Mouse (Mus musculus) CH12F3 (cell line): ENCODE data around the gene Tent5b.
"Not testable (repeated sequence)": the region's sequence is repeated elsewhere in the genome, so short reads cannot be mapped to it uniquely, and the experiment has no call there.

Experiments
- in situ Hi-C: fragments of 300-500 bp; cut with MboI; formaldehyde crosslinking; loops from 2 replicates; pipeline ENCODE4 v1.14.3; 2020; ENCODE audit warnings: low sequenced_read_pairs

Gene Tent5b

DNA sequence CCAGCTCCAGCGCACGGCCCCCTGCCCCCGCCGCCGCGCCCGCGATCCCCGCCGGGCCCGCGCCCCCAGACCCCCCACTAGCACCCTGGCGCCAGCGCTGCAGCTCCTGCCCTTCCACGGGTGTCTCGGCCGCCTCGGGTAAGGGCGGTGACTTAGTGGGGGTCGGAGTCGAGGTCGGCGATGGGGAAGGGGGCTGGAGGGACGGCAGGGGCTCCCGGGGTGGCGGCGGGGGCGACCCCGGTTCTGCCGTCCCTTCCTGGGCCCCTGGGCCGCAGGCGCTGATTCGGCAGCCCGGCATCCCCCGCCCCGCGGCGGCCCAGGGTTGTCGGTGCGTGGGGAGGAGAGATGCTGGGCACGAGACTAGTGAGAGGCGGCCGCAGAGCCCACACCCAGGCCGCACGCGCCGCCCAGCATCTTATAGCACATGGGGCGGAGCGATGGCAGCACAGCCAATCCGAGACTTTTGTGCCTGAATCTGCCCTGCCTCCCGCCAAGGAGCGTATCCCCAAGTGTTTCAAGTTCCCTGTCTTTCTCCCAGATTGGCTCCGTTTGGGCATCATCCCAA, 18.3 kb downstream of the Tent5b start, which contains the start of gene Trnp1:
Trnp1 (minus strand) TSS at position 391 of the 565 bp plus-strand sequence.
- in situ Hi-C loops: no loop called here

DNA sequence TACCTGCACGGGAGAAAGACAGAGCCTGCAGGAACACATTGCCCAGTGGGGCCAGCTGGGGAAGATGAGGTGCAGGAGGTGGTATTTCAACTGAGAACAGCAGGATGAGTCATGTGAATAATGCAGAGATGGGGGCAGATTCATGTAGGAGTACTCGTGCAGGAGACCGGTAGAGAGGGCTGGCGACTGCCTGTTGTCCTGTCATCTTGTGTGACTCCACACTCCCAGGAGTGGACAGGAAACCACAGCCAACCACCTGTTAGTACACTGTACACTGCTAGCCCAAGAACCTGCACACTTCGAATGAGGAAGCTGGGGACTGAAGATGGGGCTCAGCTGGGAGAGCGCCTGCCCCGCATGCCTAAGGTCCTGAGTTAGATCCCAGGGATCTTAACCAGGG, 21.6 kb downstream of the Tent5b start:
- in situ Hi-C loops: no loop called here

DNA sequence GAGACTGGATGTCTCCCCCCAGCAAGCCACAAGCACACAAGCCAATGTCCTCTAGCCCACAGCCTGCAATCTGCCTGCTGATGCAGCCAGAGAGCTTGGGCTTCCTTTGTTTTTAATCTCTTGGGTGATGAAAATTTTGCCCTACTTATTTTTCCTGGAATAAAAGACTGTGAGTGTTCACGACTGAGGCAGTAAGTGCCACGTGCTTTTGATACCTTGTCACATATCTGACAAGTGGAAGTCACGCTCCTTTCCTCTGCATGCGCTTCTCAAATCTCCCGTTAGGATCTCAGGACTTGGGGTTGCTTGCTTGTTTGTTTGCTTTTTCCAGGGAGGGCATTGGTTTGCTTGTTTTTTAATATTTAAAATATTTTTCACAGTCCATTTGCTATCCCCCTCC, 24.4 kb downstream of the Tent5b start:
- in situ Hi-C loops: no loop called here

DNA sequence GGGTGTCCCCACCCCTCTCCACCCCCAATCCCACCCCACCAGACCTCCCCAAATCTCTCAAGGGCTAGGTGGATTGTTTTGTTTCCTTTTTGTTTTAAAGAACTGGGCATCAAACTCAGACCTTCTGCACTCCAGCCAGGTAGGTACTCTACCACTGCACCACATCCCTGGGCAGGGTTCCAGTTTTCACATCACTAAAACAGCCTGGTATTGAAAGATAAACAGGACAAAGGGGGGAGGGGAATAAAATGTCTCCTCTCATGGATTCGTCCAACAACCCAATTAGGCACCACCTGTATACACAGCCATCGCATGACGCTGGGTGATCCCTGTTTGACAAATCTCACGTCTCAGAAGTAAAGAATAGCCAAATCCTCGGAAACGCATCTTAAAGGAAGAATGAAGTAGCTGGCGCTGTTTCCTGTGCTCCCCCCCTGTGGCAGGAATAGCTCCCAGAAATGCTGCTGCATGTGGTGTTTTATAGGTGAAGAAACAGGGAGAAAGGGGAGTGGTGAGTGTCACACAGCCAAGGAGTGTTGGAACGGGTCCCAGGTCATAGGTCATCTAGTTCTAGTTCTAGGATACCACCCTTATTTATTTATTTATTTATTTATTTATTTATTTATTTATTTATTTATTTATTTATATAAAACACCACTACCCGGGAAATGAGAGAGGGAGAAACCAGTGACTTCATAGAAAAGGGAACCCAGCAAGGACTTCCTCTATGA, 25.0 kb downstream of the Tent5b start:
- in situ Hi-C loops: no loop called here

DNA sequence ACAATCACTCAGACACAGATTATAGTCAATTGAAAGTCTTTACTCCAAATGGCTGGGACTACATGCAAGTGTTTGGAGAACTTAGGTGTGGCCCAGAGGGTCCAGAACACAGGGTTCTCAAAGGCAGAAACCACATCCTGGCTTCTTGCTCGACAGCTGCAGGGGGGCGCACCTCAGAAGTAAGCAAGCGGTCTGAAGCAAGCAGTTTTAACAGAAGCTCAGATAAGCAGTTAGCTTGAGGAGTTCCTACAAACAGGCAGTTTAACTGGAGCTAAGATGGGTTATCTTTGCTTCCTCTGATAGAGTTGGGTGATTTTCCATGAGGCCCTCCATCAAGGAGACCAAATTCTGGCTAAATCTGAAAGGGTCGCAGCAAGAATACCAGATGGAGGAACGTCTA, 26.6 kb downstream of the Tent5b start:
- in situ Hi-C loops: no loop called here

DNA sequence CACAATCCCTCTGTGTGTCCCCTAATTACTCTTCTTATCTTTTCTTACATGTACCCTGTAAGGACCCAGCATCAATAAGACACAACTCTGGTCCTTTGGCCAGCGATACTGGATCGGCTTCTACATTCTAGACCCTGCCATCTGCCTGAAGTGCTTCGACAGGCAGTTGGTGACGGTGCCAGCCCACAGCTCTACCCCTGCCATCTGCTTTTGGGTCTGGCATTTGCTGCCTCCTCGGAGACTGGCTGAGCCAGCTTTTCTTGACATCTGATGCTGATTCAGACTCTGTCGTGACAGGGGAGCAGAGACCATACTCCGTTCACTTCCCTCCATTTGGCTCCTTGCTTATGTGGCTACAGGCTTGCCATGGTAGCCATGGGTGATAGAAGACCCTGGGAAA, 29.1 kb downstream of the Tent5b start:
- in situ Hi-C loops: no loop called here

DNA sequence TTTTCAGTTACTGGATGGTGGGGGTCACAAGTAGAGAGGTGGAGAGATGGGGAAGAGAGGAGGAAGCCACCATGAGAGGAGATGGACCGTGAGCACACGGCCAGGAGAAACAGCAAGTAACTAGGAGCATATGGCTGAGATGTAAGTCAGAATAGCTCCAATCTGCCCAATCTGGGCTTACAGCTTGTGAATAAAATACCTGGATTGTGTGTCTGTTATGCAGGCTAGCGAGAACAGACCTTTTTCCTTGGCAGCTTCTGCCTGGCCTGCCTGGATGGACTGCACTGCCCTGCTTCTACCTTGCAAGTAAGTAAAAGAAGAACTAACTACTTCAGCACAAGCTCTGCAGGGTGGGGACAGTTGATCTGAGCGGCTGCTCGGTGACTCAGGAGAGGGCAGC, 31.1 kb downstream of the Tent5b start:
- in situ Hi-C loops: no loop called here

DNA sequence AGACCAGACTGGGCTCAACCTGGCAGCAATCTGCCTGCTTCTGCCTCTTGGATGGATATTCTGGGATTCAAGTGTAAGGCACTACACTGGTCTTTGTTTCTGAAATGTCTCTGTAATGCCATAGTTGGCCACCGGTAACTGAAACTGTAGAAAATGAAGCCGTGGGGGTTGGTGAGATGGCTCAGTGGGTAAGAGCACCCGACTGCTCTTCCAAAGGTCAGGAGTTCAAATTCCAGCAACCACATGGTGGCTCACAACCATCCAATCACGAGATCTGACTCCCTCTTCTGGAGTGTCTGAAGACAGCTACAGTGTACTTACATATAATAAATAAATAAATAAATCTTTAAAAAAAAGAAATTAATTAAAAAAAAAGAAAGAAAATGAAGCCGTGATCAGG, 32.6 kb downstream of the Tent5b start:
- in situ Hi-C loops: not testable (repeated sequence)

DNA sequence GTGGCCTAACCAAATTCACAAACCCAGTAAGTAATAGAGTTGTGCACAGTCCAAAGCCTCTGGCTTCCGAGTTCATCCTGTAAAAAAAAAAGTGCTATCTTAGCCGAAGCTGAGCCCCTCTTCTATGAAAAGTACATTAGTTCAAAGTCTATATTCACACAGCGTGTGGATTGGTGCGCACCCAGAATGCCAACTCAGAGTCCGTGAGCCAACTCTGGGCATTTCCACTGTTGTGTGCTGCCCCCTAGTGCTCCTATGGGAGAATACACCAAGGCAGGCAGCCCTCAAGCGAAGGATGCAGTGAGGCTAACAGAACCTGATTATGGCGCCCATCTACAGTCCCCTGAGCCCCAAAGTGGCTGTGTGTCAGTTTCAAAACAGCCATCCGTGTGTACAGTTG, 33.0 kb downstream of the Tent5b start:
- in situ Hi-C loops: no loop called here

DNA sequence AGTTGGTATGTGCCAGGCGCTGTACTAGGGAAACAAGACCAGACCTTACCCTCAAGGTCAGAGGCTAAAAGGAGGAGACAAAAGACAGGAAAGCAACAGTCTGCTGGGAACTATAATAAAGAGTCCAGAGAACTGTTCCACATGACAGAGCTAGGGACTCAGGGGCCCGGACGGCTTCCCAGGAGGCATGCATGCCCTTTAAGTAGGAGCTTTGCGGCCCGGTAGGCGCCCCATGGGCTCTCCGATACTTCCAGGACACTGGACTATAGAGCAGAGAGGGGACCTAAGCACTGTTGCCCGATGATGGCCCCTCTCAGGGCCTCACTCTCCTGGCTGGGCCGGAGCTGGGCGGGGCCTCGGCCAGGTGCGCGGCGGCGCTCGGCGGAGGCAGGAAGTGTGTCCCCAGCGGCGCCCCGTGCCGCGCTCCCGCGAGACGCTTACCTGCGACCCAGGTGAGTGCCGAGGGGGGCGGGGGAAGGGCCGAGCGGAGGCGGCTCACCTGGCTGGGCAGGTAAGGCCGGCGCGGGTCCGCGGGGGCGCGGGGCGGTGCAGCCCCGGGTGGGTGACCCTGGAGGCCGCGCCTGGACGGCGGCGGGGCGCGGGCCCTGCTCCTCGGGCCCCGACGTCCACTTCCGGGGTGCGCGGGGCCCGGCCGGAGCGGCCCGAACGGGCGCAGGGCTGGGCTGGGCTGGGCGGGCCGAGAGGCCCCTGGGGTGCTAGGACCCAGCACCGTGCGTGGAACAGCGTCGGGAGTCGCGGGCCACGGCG, 38.9 kb downstream of the Tent5b start, which contains the start of gene Kdf1:
Kdf1 (plus strand) TSS at position 363 of the 768 bp plus-strand sequence.
- in situ Hi-C loops: no loop called here

DNA sequence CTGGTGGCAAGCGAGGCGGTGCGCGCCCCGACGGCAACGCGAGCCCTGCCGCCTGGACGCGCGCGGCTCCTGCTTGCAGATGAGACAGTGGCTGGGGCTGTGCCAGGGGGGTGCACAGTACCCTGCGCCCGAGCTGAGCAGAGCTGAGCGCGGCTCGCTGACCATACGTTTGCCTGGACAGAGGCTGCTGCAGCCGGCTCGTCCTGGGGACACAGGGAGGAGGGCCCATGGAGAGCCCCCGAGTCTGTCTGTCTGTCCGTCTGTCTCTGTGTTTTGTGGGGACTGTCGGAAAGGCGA, 39.4 kb downstream of the Tent5b start:
- in situ Hi-C loops: no loop called here

DNA sequence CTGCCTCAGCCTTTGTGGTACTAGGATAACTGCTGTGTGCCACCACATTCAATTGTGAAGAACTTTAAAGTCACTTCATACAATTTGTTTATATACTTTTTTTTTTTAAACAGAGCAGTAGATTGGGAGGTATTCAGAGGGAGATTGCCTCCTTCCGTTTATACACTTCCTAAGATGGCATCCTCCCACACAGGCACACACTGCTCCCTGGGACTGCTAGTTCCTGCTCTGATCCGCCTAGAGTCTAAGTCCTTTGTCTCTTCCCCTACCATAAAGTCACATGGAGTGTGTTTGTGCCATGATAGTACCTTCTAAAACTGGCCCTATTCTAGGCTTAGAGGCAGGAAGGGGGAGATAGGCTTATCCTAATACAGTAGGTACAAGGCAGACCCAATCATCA, 41.6 kb downstream of the Tent5b start:
- in situ Hi-C loops: no loop called here

DNA sequence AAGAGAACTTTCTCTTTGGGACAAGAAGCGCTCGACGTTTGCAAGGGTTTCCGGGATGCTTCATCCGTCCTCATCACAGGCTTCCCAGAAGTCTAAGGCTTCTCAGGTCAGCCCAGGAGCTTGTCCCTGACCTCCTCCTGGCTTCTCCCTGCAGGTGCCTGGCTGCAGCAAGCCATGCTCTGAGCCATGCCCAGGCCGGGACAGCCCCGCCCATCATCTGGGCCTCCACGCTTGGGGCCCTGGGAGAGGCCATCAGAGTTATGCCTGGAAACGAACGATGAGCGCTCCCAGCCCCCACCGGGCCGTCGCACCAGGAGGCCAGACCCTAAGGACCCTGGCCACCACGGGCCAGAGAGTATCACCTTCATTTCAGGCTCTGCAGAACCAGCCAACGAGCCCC, 47.9 kb downstream of the Tent5b start:
- in situ Hi-C loops: no loop called here

DNA sequence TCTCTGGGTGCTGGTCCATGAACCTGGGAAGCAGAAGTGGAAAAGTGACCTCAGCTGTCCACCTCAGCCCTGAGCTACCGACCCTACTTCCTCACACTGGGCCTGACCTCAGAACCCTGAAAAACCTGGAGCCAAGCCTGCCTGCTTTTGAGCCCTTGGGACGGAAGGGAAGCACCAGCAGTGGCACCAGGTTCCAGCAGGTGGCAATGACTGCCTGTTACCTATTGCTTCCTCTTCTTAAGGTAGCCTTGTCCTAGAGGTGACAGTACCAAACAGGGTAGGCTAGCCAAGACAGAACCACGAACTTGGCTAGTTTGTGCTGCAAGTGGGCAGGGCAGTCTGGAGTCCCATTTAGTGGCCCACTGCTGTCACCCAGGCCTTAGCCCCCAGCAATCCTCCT, 52.8 kb downstream of the Tent5b start:
- in situ Hi-C loops: no loop called here

DNA sequence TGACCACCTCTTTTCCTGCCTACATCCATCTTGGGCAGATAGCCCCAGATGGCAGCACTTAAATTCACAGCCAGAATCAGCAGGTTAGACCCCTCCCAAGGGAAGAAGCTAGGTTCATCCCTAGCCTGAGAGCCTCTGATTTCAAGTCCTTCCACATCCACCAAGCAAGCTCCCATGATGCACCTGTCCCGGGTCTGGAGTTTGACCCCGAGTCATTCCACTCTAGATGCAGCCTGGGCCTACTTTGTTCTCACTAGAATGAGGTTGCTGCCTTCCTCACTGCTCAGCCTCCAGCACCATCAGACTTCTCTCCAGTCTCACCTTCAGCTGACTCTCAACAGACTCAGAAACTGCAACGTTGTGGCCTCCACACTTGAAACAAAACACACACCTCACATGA, 56.1 kb downstream of the Tent5b start:
- in situ Hi-C loops: no loop called here

DNA sequence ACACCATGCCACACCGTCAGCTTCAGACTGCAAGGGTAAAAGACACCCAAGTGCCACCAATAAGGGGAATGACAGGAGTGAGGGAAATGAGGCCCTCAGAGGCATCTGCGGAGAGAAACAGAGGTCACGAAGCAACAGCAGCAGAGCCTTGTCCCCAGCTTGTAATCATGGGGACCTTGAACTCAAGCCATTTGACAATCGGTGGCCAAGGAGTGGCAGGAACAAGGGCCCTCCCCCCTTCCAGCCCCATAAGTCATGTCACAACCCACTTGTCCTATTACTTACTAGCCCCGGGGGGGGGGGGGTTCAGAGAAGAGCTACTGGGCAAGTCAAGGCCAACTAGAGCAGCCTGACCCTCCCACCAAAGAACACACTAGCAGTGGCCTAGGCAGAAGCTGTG, 56.7 kb downstream of the Tent5b start:
- in situ Hi-C loops: no loop called here
